Mouse (Mus musculus) left cerebral cortex, postnatal 25 days (tissue): ENCODE results near the gene Mdm1. TPM values are rescaled to one million over a fixed set of nuclear protein-coding genes. Genes with fewer than 3 reads are reported as not detected.

Source experiments
- DNase-seq, 2 experiments: peaks; one replicate each; pipeline ENCODE4 v3.0.0; 2022; ENCODE audit warnings: low spot score in 2 of 2, mixed read lengths in 1 of 2
- intact Hi-C: fragments of 180-260 bp; cut with DNase I; formaldehyde crosslinking; loops from one replicate; pipeline ENCODE4 v1.15.1; 2025
- total RNA-seq, 2 experiments: library from RNA; stranded (reverse); gene quantifications; 2 replicates each; pipeline ENCODE4 v1.2.3; 2021

Mdm1 gene
- total RNA-seq, 2 experiments from 2014 or later, result 5.3 to 5.8 TPM

GRCm38 (mm10) chr10:118121047-118121936 is 20.3 kb upstream of the Mdm1 start:
- DNase-seq, result no peak
- intact Hi-C loops, result no loop called here

- DNase-seq, result peak in 1 of 2 experiments; percentile 40
- intact Hi-C loops, result no loop called here
These were observed 19.7 kb upstream of the Mdm1 start for GRCm38 (mm10) chr10:118121937-118122285.

- intact Hi-C loops, result no loop called here
- peak in 1 of 2 experiments; percentile 39 for DNase-seq
These were observed 19.0 kb upstream of the Mdm1 start for GRCm38 (mm10) chr10:118122441-118123162.

GRCm38 (mm10) chr10:118125236-118125635 is 16.4 kb upstream of the Mdm1 start:
- no peak for DNase-seq
- intact Hi-C loops, result no loop called here

GRCm38 (mm10) chr10:118125776-118126445 is 15.7 kb upstream of the Mdm1 start:
- no peak for DNase-seq
- intact Hi-C loops, result no loop called here

- intact Hi-C loops, result no loop called here
These were observed 12.5 kb upstream of the Mdm1 start for GRCm38 (mm10) chr10:118129001-118129682.

DNA sequence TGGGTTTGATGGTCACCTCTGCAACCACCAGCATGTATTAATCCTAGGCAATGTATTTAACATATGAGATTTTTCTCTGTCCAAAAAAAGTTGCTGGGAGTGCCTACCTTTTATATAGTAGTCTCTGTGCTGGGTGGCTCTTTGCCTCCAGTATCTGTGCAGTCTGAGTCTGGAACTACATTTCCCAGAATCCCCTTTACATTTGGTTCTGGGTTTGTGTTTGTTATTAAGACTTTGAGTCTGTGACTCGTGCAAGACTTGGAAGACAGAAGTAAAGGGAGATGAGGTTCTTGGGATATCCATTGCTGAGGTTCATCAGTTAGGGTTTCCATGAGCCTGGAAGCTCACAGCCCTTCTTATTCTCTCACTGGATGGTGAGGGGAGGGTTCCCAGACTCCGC is 11.6 kb upstream of the Mdm1 start:
- intact Hi-C loops, result no loop called here
- no peak for DNase-seq

More at GRCm38 (mm10) chr10:118129001-118129682, 12.5 kb upstream of the Mdm1 start:
- DNase-seq, result no peak

GRCm38 (mm10) chr10:118132993-118133392 is 8.6 kb upstream of the Mdm1 start:
- DNase-seq, result no peak
- intact Hi-C loops, result no loop called here

DNA sequence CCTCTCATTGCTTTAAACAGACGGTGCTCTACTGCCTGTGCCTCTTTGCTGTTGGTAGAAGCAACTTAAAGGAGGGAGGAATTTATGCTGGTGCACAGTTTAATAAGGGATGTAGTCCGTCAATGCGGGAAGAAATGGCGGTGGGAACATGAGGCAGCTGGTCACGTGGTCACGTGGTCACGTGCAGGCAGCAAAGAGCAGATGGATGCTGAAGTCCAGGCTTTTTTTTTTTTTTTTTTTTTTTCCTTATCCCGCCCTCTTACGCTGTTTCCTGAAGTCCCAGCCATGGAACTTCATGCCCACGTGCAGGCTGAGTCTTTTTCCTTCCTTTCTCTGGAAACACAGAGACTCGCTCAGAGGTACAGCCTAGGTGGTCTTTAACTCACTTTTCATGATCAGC is 3.1 kb upstream of the Mdm1 start:
- no peak for DNase-seq
- intact Hi-C loops, result no loop called here

- intact Hi-C loops, result no loop called here
- no peak for DNase-seq
These were observed 1.6 kb upstream of the Mdm1 start for GRCm38 (mm10) chr10:118139837-118140570.

DNA sequence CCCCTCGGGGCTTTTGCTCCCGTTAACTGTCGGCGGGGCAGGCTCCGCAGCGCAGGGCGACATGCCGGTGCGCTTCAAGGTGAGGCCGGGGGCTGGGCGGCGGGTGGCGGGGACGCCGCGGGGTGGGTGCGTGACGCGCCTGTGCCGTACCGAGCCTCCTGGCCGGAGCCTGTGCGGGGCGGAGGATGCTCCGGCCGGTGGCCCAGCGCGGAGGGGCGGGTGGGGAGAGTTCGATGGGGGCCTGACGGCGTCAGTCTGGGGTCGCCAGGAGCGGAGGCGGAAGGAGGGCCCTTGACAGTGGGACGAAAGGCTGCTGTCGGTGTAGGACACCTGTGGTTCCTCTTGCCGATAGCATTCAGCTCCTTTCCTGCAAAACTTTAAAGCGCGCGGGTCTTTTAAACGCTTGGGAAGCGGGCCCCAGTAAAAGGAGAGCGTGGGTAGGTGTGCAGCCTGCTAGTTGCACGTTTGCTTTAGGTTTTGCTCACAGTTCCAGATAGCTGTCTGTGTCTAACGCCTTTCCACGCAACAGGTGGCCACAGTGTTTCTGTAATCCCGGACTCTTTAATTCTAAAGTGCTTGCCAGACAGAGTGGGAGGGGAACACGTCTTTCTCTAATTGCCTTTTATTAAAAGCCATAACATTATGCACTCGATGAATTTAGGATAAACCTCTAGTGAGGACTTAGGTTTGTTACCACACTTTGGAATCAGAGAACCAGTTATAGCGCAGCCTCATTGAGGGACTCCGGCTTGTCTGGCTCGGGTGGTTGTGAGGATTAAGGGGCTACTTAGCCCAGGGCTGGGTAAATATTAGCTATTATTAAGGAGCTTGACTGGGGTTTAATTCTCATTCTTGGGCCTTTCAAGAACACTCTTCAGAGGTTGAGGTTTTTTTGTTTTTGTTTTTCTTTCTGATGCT is 532 bp downstream of the Mdm1 start:
- intact Hi-C loops, result no loop called here
- peak; percentile 59 to 66 for DNase-seq

GRCm38 (mm10) chr10:118149381-118149780 is 7.8 kb downstream of the Mdm1 start:
- no peak for DNase-seq
- intact Hi-C loops, result no loop called here

DNA sequence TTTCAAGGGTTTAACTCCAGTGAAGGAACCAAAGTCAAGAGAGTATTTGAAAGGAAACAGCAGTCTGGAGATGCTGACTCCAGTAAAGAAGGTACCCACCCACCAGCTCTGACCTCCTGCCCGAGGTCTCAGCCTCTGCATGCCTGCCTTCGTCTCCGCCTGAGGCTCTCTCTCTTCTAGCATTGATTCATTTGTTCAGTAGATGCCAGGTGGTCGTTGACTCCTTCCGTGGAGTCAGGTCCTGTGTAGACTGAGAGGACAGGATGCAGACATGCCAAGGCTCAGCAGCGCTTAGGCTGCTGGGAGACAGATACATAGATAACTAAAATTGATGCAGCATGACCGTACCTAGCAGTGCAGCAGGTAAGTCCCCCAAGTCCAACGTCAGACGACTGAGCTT is 9.3 kb downstream of the Mdm1 start:
- DNase-seq, result no peak
- intact Hi-C loops, result no loop called here

DNA sequence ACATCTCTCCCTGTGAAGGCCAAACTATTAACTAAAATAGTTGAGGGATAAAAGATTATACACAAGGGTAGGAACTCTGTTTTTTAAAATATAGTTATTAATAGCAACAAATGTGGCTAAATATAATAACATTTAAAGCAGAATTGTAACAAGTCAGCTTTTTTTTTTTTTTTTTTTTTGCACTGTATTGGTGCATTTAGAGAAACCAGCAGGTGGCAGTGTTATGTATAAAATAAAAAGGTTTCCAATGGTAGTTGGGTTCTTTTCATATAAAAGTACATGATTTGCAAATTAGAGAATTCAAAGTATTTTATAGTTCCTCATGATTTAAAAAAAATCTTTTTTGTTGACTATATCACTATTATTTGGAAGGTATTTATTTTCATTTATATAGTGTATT is 14.3 kb downstream of the Mdm1 start:
- intact Hi-C loops, result loop anchor here (1.0 to 5.0 kb wide), 3 partner anchors 214 to 921 kb away; no protein-coding TSS in a partner anchor
- DNase-seq, result peak in 1 of 2 experiments; percentile 36

DNA sequence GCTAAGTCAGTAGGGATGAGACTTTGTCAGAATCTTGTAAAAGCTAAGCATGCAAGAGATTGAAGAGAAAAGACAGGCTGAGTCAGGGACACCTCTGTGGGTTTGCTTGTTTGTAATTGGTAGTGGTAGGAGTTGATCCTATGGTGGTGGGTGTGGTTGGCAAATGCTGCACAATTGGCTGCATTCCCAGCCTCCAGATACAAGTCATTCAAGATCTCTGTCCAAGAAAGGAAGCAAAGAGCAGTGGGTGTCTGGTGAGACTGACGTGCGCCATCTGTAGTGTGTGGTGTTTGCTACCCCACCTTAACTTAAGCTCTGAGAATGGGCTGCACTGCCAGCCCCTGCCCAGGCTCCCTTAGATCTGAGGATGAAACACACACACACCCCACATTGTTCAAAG is 19.5 kb downstream of the Mdm1 start:
- DNase-seq, result peak; percentile 72 to 98
- intact Hi-C loops, result no loop called here

GRCm38 (mm10) chr10:118169212-118169611 is 27.6 kb downstream of the Mdm1 start:
- intact Hi-C loops, result no loop called here
- no peak for DNase-seq

GRCm38 (mm10) chr10:118172416-118172815 is 30.8 kb downstream of the Mdm1 start:
- intact Hi-C loops, result no loop called here
- DNase-seq, result peak in 1 of 2 experiments; percentile 14

DNA sequence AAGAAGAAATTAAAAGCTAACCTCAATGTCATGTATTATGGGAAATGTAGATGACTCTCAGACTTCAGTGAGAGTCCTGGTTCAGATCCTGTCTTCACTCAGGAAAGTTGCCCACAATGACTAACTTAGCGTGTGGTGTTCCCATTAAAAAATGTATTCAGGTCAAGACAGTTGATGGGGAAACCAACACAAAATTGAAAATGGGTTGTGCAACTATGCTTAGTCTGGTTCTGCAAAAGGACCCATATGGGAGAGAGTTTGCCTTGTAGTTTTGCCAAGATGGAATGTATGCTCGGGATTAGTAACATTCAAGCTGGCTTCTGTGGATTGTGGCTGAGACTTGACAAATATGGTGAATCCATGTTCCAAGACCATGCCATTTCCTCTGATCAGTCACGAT is 31.3 kb downstream of the Mdm1 start:
- intact Hi-C loops, result no loop called here
- DNase-seq, result peak in 1 of 2 experiments; percentile 29
